Mouse (Mus musculus): ENCODE results near the gene 9330182O14Rik. TPM values are rescaled to one million over a fixed set of nuclear protein-coding genes. Genes with fewer than 3 reads are reported as not detected.
A peak's percentile ranks its signal among the peaks of the same experiment; 100 is the strongest.

Gene 9330182O14Rik
- total RNA-seq (2015) (not detected in 2 replicates), total RNA-seq (2017) (not detected in 2 replicates)

GRCm38 (mm10) chr15:40134152-40134792 lies at the start of gene 9330182O14Rik:
Gene 9330182O14Rik (plus strand): TSS chr15:40134365.
- ATAC-seq (ENCODE audit: poor library complexity, severe bottlenecking) = no peak

GRCm38 (mm10) chr15:40103304-40103703 lies 30.9 kb upstream of the 9330182O14Rik start:
- no peak for ATAC-seq (ENCODE audit: poor library complexity, severe bottlenecking)

GRCm38 (mm10) chr15:40105712-40106111 lies 28.5 kb upstream of the 9330182O14Rik start:
- no peak for ATAC-seq (ENCODE audit: poor library complexity, severe bottlenecking)

GRCm38 (mm10) chr15:40113888-40114576 lies 20.1 kb upstream of the 9330182O14Rik start:
- no peak for ATAC-seq (ENCODE audit: poor library complexity, severe bottlenecking)

GRCm38 (mm10) chr15:40114600-40115271 lies 19.4 kb upstream of the 9330182O14Rik start:
- ATAC-seq (ENCODE audit: poor library complexity, severe bottlenecking) = no peak

GRCm38 (mm10) chr15:40116396-40116795 lies 17.8 kb upstream of the 9330182O14Rik start:
- ATAC-seq (ENCODE audit: poor library complexity, severe bottlenecking) = no peak

GRCm38 (mm10) chr15:40124211-40124953 lies 9.8 kb upstream of the 9330182O14Rik start:
- ATAC-seq (ENCODE audit: poor library complexity, severe bottlenecking) = no peak

- ATAC-seq (ENCODE audit: poor library complexity, severe bottlenecking) = no peak
Measured at GRCm38 (mm10) chr15:40129496-40129895, 4.7 kb upstream of the 9330182O14Rik start.

- 0 out of 2 replicates have a peak, but pooled peaks have one; percentile 70 for ATAC-seq (ENCODE audit: poor library complexity, severe bottlenecking)
Measured at GRCm38 (mm10) chr15:40130880-40131478, 3.2 kb upstream of the 9330182O14Rik start.

- ATAC-seq (ENCODE audit: poor library complexity, severe bottlenecking) = no peak
Measured at GRCm38 (mm10) chr15:40132408-40132807, 1.8 kb upstream of the 9330182O14Rik start.

- ATAC-seq (ENCODE audit: poor library complexity, severe bottlenecking) = no peak
Measured at GRCm38 (mm10) chr15:40144221-40144620, 10.1 kb downstream of the 9330182O14Rik start.

- ATAC-seq (ENCODE audit: poor library complexity, severe bottlenecking) = no peak
Measured at GRCm38 (mm10) chr15:40157683-40158082, 23.5 kb downstream of the 9330182O14Rik start.

GRCm38 (mm10) chr15:40166560-40167275 lies 32.6 kb downstream of the 9330182O14Rik start:
- 0 out of 2 replicates have a peak, but pooled peaks have one; percentile 47 for ATAC-seq (ENCODE audit: poor library complexity, severe bottlenecking)

GRCm38 (mm10) chr15:40167276-40168139 lies 33.3 kb downstream of the 9330182O14Rik start:
- ATAC-seq (ENCODE audit: poor library complexity, severe bottlenecking) = no peak

- no peak for ATAC-seq (ENCODE audit: poor library complexity, severe bottlenecking)
Measured at GRCm38 (mm10) chr15:40168140-40168688, 34.0 kb downstream of the 9330182O14Rik start.

- ATAC-seq (ENCODE audit: poor library complexity, severe bottlenecking) = no peak
Measured at GRCm38 (mm10) chr15:40169061-40169460, 34.9 kb downstream of the 9330182O14Rik start.

- no peak for ATAC-seq (ENCODE audit: poor library complexity, severe bottlenecking)
Measured at GRCm38 (mm10) chr15:40169705-40170104, 35.5 kb downstream of the 9330182O14Rik start.

GRCm38 (mm10) chr15:40179423-40179822 lies 45.3 kb downstream of the 9330182O14Rik start:
- ATAC-seq (ENCODE audit: poor library complexity, severe bottlenecking) = no peak

- ATAC-seq (ENCODE audit: poor library complexity, severe bottlenecking) = no peak
Measured at GRCm38 (mm10) chr15:40187017-40187416, 52.9 kb downstream of the 9330182O14Rik start.
